Mouse (Mus musculus): ENCODE data around the gene Atp5j2. TPM values are rescaled to one million over a fixed set of nuclear protein-coding genes. Genes with fewer than 3 reads are reported as not detected.
"Not testable (repeated sequence)": the region's sequence is repeated elsewhere in the genome, so short reads cannot be mapped to it uniquely, and the experiment has no call there.

The Atp5j2 gene
- 493 and 500 TPM in 2 replicates for polyA plus RNA-seq (2014; fragmentation: Nextera tagmentation; extraction: Ambion mirVana)

GRCm38 (mm10) chr5:145191962-145192361 lies at the start of gene Atp5j2:
TSS of gene Atp5j2 (minus strand) at chr5:145192062.
- no peaks in the 10 kb centered on the region for H3K9me3 ChIP-seq (replicated peaks; ENCODE audit: control insufficient read depth, low read length)
- no peaks in the 10 kb centered on the region for H3K27me3 ChIP-seq (ENCODE audit: control insufficient read depth, insufficient read depth, low read length)
- H3K4me2 ChIP-seq (ENCODE audit: low read depth, low read length): peak within 1 kb of the TSS; percentile 79
- peak within 1 kb of the TSS; percentile 83 for H3K4me3 ChIP-seq (ENCODE audit: low read depth, low read length)
- ATAC-seq (replicated peaks; ENCODE audit: insufficient number of reproducible peaks, low FRiP score, low TSS enrichment, low read depth): no peak
- DNase-seq (ENCODE audit: low spot score): no peak
- 91% methylated on average over 2 of the region's 2 CpGs for WGBS
- H3K36me3 ChIP-seq (replicated peaks; ENCODE audit: control insufficient read depth, insufficient read depth, low read depth, low read length): no peaks in the 10 kb centered on the region; the same call in 1 of the 2 replicates
- peak within 1 kb of the TSS; percentile 23 for H3K27ac ChIP-seq (replicated peaks; ENCODE audit: low read depth, low read length)
- peak within 1 kb of the TSS; percentile 96 for H3K9ac ChIP-seq (replicated peaks; ENCODE audit: low read length)
- no peaks in the 10 kb centered on the region for H3K4me1 ChIP-seq (ENCODE audit: control insufficient read depth, insufficient read depth, low read length)

DNA sequence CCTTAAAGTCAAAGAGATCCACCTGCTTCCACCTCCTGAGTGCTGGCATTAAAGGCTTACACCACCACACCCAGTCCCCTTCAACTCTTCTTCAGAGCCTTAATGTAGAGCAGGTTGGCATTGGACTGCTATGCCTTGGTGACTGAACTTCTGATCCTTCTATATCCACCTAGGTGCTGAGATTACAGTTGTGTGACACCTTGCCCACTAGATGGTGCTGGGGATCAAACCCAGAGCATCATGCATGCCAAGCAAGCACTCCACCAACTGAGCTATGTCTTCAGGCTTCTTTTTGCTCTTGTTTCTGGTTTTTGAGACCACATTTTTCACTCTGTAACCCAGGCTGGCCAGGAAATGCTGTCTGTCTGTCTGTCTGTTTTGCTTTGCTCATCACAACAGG lies 42.8 kb upstream of the Atp5j2 start:
- DNase-seq (ENCODE audit: low spot score): peak; percentile 29
- no peak overlapping the region for H3K9ac ChIP-seq (replicated peaks; ENCODE audit: low read length)
- H3K4me3 ChIP-seq (ENCODE audit: low read depth, low read length): no peak overlapping the region
- no peaks in the 10 kb centered on the region for H3K9me3 ChIP-seq (replicated peaks; ENCODE audit: control insufficient read depth, low read length)
- H3K4me1 ChIP-seq (ENCODE audit: control insufficient read depth, insufficient read depth, low read length): no peaks in the 10 kb centered on the region
- no peaks in the 10 kb centered on the region; the same call in none of the 2 replicates for H3K36me3 ChIP-seq (replicated peaks; ENCODE audit: control insufficient read depth, insufficient read depth, low read depth, low read length)
- H3K4me2 ChIP-seq (ENCODE audit: low read depth, low read length): no peak overlapping the region
- no peak overlapping the region for H3K27ac ChIP-seq (replicated peaks; ENCODE audit: low read depth, low read length)
- ATAC-seq (replicated peaks; ENCODE audit: insufficient number of reproducible peaks, low FRiP score, low TSS enrichment, low read depth): no peak
- H3K27me3 ChIP-seq (ENCODE audit: control insufficient read depth, insufficient read depth, low read length): no peaks in the 10 kb centered on the region

- H3K36me3 ChIP-seq (replicated peaks; ENCODE audit: control insufficient read depth, insufficient read depth, low read depth, low read length): no peaks in the 10 kb centered on the region; the same call in 1 of the 2 replicates
- H3K4me2 ChIP-seq (ENCODE audit: low read depth, low read length): peak overlapping the region; percentile 52
- under 1% methylated on average over 37 of the region's 49 CpGs for WGBS
- no peaks in the 10 kb centered on the region for H3K4me1 ChIP-seq (ENCODE audit: control insufficient read depth, insufficient read depth, low read length)
- H3K9me3 ChIP-seq (replicated peaks; ENCODE audit: control insufficient read depth, low read length): no peaks in the 10 kb centered on the region
- ATAC-seq (replicated peaks; ENCODE audit: insufficient number of reproducible peaks, low FRiP score, low TSS enrichment, low read depth) (peak; percentile 62), DNase-seq (ENCODE audit: low spot score) (peak; percentile 6)
- H3K9ac ChIP-seq (replicated peaks; ENCODE audit: low read length): peak overlapping the region; percentile 92
- H3K4me3 ChIP-seq (ENCODE audit: low read depth, low read length): peak overlapping the region; percentile 91
- no peaks in the 10 kb centered on the region for H3K27me3 ChIP-seq (ENCODE audit: control insufficient read depth, insufficient read depth, low read length)
- H3K27ac ChIP-seq (replicated peaks; ENCODE audit: low read depth, low read length): peak overlapping the region; percentile 76
These were observed 40.1 kb upstream of the Atp5j2 start for GRCm38 (mm10) chr5:145231893-145232411.

DNA sequence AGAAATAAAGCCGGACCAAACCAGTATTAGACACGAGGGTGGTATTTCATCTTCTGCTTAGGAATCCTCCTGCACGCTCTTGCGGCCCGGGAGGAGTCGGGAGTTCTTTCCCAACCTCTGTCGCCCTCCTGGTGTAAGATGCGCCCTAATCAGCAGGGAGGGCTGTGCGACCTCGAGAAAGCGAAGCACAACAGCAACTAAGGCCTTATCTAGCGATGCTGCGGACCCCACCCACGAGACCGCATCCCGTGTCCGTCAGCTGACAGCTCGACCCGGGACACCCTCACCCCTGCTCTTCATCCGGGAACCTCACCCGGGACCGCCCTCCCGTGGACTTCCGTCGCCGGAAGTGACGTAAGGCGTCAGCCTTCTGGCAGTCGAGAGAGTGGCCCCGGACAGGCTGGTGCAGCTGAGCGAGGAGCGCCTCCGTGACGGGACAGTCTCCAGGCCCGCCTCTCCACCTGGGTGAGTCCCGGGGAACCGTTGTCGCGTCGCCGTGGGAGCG lies 39.6 kb upstream of the Atp5j2 start, which contains the start of gene Zfp655:
TSS of gene Zfp655 (plus strand) at position 349 of the 505 bp plus-strand sequence.
- Histone ChIP-seq H3K4me3 (ENCODE audit: low read depth, low read length) (peak within 1 kb of the TSS; percentile 91), H3K27ac (replicated peaks; ENCODE audit: low read depth, low read length) (peak within 1 kb of the TSS; percentile 76), H3K4me1 (ENCODE audit: control insufficient read depth, insufficient read depth, low read length) (no peaks in the 10 kb centered on the region), H3K9me3 (replicated peaks; ENCODE audit: control insufficient read depth, low read length) (no peaks in the 10 kb centered on the region), H3K4me2 (ENCODE audit: low read depth, low read length) (peak within 1 kb of the TSS; percentile 70), H3K27me3 (ENCODE audit: control insufficient read depth, insufficient read depth, low read length) (no peaks in the 10 kb centered on the region), H3K9ac (replicated peaks; ENCODE audit: low read length) (peak within 1 kb of the TSS; percentile 92), H3K36me3 (replicated peaks; ENCODE audit: control insufficient read depth, insufficient read depth, low read depth, low read length) (no peaks in the 10 kb centered on the region; the same call in 1 of the 2 replicates)
- ATAC-seq (replicated peaks; ENCODE audit: insufficient number of reproducible peaks, low FRiP score, low TSS enrichment, low read depth): peak; percentile 98
- DNase-seq (ENCODE audit: low spot score): peak; percentile 95
- under 1% methylated on average over 42 of the region's 42 CpGs for WGBS

DNA sequence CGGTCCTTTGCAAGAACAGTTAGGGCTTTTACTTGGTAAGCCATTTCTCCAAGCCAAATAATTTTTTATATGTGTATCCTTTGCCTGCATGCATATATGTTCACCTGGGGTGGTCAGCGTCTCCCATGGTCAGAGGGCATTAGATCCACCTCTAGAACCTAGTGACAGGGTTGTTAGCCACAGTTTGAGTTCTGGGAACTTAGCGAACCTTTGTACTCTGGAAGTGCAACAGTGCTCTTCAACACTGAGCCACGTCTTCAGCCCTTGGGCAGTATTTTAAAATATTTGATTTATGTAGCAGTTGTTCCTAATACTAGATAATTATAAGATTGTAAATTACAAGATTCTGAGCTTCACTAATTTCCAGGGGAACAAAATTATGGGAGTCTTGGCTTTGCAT lies 38.8 kb upstream of the Atp5j2 start:
- no peak for DNase-seq (ENCODE audit: low spot score)
- H3K9ac ChIP-seq (replicated peaks; ENCODE audit: low read length): no peak overlapping the region
- no peak for ATAC-seq (replicated peaks; ENCODE audit: insufficient number of reproducible peaks, low FRiP score, low TSS enrichment, low read depth)
- no peaks in the 10 kb centered on the region for H3K27me3 ChIP-seq (ENCODE audit: control insufficient read depth, insufficient read depth, low read length)
- H3K4me3 ChIP-seq (ENCODE audit: low read depth, low read length): peak overlapping the region; percentile 91
- no peaks in the 10 kb centered on the region for H3K9me3 ChIP-seq (replicated peaks; ENCODE audit: control insufficient read depth, low read length)
- H3K27ac ChIP-seq (replicated peaks; ENCODE audit: low read depth, low read length): no peak overlapping the region
- H3K4me2 ChIP-seq (ENCODE audit: low read depth, low read length): no peak overlapping the region
- no peaks in the 10 kb centered on the region for H3K4me1 ChIP-seq (ENCODE audit: control insufficient read depth, insufficient read depth, low read length)
- H3K36me3 ChIP-seq (replicated peaks; ENCODE audit: control insufficient read depth, insufficient read depth, low read depth, low read length): no peaks in the 10 kb centered on the region; the same call in 1 of the 2 replicates
- WGBS: 91% methylated on average over 4 of the region's 4 CpGs

- DNase-seq (ENCODE audit: low spot score); ATAC-seq (replicated peaks; ENCODE audit: insufficient number of reproducible peaks, low FRiP score, low TSS enrichment, low read depth); H3K27me3 ChIP-seq (ENCODE audit: control insufficient read depth, insufficient read depth, low read length); H3K4me3 ChIP-seq (ENCODE audit: low read depth, low read length); H3K9me3 ChIP-seq (replicated peaks; ENCODE audit: control insufficient read depth, low read length); H3K27ac ChIP-seq (replicated peaks; ENCODE audit: low read depth, low read length); H3K9ac ChIP-seq (replicated peaks; ENCODE audit: low read length); H3K36me3 ChIP-seq (replicated peaks; ENCODE audit: control insufficient read depth, insufficient read depth, low read depth, low read length); H3K4me2 ChIP-seq (ENCODE audit: low read depth, low read length); H3K4me1 ChIP-seq (ENCODE audit: control insufficient read depth, insufficient read depth, low read length): not testable (repeated sequence)
- 81% methylated on average over 6 of the region's 6 CpGs for WGBS
These were observed 37.4 kb upstream of the Atp5j2 start for GRCm38 (mm10) chr5:145229283-145229682.

DNA sequence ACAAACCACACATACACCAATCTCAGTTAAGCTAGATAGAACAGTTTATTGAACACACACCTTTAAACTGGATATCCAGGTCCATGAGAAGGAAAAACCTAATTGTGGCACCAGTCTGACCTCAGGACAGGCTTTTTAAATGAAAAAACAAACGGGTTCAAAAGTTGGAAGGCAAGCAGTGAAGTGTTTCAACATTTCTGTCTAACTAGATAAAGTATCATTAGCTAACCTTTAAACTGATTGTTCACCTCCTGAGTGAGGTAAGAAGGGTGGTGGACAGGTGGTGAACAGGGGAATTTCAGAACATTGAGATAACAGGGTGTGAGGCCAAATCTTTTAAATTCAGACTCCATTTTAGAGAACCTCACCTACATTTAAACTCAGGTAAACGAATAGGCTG lies 34.6 kb upstream of the Atp5j2 start:
- H3K9ac ChIP-seq (replicated peaks; ENCODE audit: low read length): no peak overlapping the region
- no peak for DNase-seq (ENCODE audit: low spot score)
- WGBS: 58% methylated on average over 2 of the region's 2 CpGs

DNA sequence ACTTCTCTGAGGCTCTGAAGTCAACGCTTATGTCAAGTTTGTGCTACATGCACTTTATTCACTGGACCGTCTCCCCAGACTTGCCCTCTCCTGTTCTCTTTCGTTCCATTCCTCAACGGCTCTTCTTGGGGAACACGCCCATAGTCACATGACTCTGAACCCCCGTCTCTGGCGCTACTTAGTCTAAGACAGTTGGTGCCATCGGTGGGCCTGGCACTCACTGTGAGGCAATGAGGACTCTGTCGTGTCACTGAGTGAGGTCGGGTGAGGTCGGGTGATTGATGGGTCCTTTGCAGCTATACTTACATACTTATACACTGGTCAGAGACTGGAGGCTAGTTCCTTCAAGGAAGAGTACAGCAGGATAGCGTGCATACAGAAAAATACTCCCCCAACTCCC lies 31.5 kb upstream of the Atp5j2 start:
- DNase-seq (ENCODE audit: low spot score): no peak
- Histone ChIP-seq H3K27ac (replicated peaks; ENCODE audit: low read depth, low read length) (no peak overlapping the region), H3K9me3 (replicated peaks; ENCODE audit: control insufficient read depth, low read length) (no peaks in the 10 kb centered on the region), H3K4me3 (ENCODE audit: low read depth, low read length) (no peak overlapping the region), H3K27me3 (ENCODE audit: control insufficient read depth, insufficient read depth, low read length) (no peaks in the 10 kb centered on the region), H3K36me3 (replicated peaks; ENCODE audit: control insufficient read depth, insufficient read depth, low read depth, low read length) (peaks cover 2% of the 10 kb centered on the region; the same call in 1 of the 2 replicates), H3K4me1 (ENCODE audit: control insufficient read depth, insufficient read depth, low read length) (no peaks in the 10 kb centered on the region), H3K4me2 (ENCODE audit: low read depth, low read length) (no peak overlapping the region), H3K9ac (replicated peaks; ENCODE audit: low read length) (no peak overlapping the region)
- WGBS: 86% methylated on average over 12 of the region's 12 CpGs
- ATAC-seq (replicated peaks; ENCODE audit: insufficient number of reproducible peaks, low FRiP score, low TSS enrichment, low read depth): no peak

More for the DNA sequence above, 34.6 kb upstream of the Atp5j2 start:
- H3K36me3 ChIP-seq (replicated peaks; ENCODE audit: control insufficient read depth, insufficient read depth, low read depth, low read length): 0 out of 2 replicates have a peak, but pooled peaks cover 2% of the 10 kb centered on the region
- no peaks in the 10 kb centered on the region for H3K9me3 ChIP-seq (replicated peaks; ENCODE audit: control insufficient read depth, low read length)
- H3K27me3 ChIP-seq (ENCODE audit: control insufficient read depth, insufficient read depth, low read length): no peaks in the 10 kb centered on the region
- no peak overlapping the region for H3K4me3 ChIP-seq (ENCODE audit: low read depth, low read length)
- H3K4me2 ChIP-seq (ENCODE audit: low read depth, low read length): no peak overlapping the region
- H3K4me1 ChIP-seq (ENCODE audit: control insufficient read depth, insufficient read depth, low read length): no peaks in the 10 kb centered on the region
- no peak for ATAC-seq (replicated peaks; ENCODE audit: insufficient number of reproducible peaks, low FRiP score, low TSS enrichment, low read depth)
- no peak overlapping the region for H3K27ac ChIP-seq (replicated peaks; ENCODE audit: low read depth, low read length)

Data from embryonic facial prominence, embryonic 11.5 days (tissue).